Comparison of ENCODE assay signal across 13 mouse cellular contexts in the genomic region with DNA sequence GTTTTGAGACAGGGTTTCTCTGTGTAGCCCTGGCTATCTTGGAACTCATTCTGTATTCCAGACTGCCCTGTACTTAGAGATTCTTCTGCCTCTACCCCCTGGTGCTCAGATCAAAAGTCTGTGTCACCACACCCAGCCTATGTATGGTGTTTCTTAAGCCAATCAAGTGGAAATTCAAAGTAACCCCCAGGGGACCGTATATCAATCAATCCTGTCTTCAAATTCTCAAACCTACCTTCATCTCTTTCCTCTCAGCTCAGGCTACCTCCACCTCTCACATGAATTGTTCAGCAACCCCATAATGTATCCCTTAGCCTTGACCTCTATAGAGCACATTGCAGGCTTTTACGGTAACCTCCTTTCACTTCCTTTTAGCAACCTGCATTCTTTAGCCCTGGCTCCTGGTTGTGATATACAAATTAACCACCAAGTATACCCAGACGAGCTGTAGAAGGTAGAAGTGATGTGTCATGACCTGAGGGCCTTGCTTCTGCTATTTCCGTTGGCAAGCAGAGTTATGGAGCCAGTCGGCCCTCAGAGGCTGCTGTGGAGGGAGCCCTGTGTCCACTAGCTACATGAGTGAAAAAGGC.
"Had no signal": no experiment of that assay in that cellular context is flagged by ENCODE, and none has a peak within 500 bp of the region (broad histone marks: within the 10 kb centered on the region; RNA-seq: fewer than 3 reads in every experiment).

No protein-coding gene starts in this region.

- ATAC-seq: liver, embryonic 12.5 days; midbrain, embryonic 15.5 days had no signal

- H3K27ac ChIP-seq: left cerebral cortex, adult 2 months; limb, embryonic 10.5 days; liver, embryonic 12.5 days; lung, embryonic 15.5 days; midbrain, embryonic 15.5 days; stomach, embryonic 15.5 days had no signal

- H3K9ac ChIP-seq: liver, embryonic 12.5 days; lung, embryonic 15.5 days; midbrain, embryonic 15.5 days; stomach, embryonic 15.5 days had no signal

- H3K4me3 ChIP-seq: left cerebral cortex, adult 2 months; limb, embryonic 10.5 days; liver, embryonic 12.5 days; lung, embryonic 15.5 days; midbrain, embryonic 15.5 days; stomach, embryonic 15.5 days had no signal

- H3K27me3 ChIP-seq: liver, embryonic 12.5 days; midbrain, embryonic 15.5 days; stomach, embryonic 15.5 days had no signal

- DNase-seq: kidney, adult 18-20 months; kidney, postnatal 14 days; lung, postnatal 14 days; right cerebral cortex, adult 18-20 months; right cerebral cortex, postnatal 25 days; thymus, postnatal 4 days had no signal

- H3K36me3 ChIP-seq: limb, embryonic 10.5 days; liver, embryonic 12.5 days; lung, embryonic 15.5 days; midbrain, embryonic 15.5 days; stomach, embryonic 15.5 days had no signal

- H3K9me3 ChIP-seq: limb, embryonic 10.5 days; liver, embryonic 12.5 days; lung, embryonic 15.5 days; midbrain, embryonic 15.5 days; stomach, embryonic 15.5 days had no signal

- H3K4me1 ChIP-seq: limb, embryonic 10.5 days; liver, embryonic 12.5 days; lung, embryonic 15.5 days; midbrain, embryonic 15.5 days; stomach, embryonic 15.5 days had no signal

- H3K4me2 ChIP-seq: liver, embryonic 12.5 days; lung, embryonic 15.5 days; midbrain, embryonic 11.5 days; midbrain, embryonic 15.5 days; stomach, embryonic 15.5 days had no signal
